Mouse (Mus musculus) lung, postnatal 0 days (tissue): ENCODE measurements around the gene Gm20696.

Experiments used
- CTCF ChIP-seq: IDR thresholded peaks from 2 replicates; pipeline ENCODE4 v1.5.1; 2016; ENCODE audit warnings: antibody characterized with exemption, mild to moderate bottlenecking
- EP300 ChIP-seq: IDR thresholded peaks from 2 replicates; pipeline ENCODE4 v1.6.1; 2016; ENCODE audit warnings: antibody characterized with exemption, mild to moderate bottlenecking, control low read depth

DNA sequence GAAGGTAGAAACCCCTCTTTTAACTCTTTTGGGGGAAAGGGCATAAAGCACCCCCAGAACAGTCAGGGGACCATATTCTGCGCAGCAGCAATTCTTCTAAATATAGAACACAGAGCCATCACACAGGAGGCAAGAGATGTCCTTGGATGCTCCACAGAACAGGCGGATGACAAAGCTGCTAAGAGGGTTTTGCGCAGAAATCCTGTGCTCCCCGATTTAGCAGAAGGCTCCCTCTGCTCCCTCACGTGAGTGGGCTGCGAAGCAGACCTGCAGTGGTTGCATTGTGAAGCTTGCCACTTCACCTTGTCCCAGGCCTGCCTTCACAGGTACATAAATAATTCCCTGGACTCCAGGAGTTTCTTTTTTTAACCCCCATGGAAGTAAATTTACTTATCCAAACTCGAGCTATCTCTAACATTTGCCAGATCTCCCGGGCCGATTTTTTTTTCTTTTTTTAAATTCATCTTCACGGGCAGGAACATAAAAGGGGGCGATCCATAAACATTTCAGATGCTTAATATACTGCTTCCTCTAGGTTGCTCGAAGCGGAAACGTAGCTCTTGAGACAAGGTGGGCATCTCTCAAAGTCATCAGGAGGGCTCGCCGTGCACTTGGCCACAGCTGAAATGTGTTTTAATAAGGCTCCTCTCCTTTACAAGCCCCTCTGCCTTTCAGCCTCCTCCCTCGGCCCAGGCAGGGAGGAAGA is 51.9 kb downstream of the Gm20696 start:
- TF ChIP-seq CTCF, result no peak
- TF ChIP-seq EP300, result no peak
